Mouse (Mus musculus) ES-E14 (cell line): ENCODE data around the gene Atxn1.

Experiments used
- MAFK ChIP-seq: IDR thresholded peaks from 2 replicates; pipeline ENCODE4 v1.6.1; 2014; ENCODE audit warnings: mild to moderate bottlenecking, low read depth, low read length, inconsistent platforms; ENCODE audit not compliant: insufficient read depth
- ZC3H11A ChIP-seq: IDR thresholded peaks from 2 replicates; pipeline ENCODE4 v1.6.1; 2012; ENCODE audit warnings: low read depth, mild to moderate bottlenecking, inconsistent platforms, low read length, borderline replicate concordance

DNA sequence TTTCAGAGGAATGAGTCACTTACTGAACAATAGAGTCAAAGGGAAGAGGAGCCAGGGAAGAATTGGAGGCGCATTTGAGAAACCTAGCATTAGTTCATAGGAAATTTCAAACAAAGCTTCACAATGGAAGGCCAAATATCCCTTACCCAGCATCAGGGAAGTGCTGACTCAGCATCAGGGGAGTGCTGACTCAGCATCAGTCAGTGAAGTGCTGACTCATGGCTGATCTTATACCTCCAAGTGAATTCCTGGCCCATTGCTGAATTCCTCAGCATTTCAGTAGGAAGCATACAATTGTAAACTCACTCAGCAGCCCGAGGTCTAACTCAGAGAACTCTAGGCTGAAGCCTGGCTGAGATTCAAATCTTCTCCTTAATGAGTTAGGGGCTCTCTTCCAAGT, 213.6 kb downstream of the Atxn1 start:
- no peak for TF ChIP-seq ZC3H11A
- TF ChIP-seq MAFK = peak; percentile 100
